In the genomic region with DNA sequence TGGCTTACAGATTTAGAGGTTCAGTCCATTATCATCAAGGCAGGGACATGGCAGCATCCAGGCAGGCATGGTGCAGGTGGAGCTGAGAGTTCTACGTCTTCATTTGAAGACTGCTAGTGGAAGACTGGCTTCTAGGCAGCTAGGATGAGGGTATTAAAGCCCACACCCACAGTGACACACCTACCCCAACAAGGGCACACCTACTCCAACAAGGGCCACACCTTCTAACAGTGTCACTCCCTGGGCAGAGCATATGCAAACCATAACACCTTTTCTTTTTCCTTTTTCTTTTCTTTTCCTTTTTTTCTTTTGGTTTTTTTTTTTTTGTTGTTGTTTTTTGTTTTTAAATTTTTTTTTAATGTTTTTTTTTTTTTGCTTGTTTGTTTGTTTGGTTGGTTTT, we compare ENCODE assay signal across 22 mouse cellular contexts. TPM values are rescaled to one million over a fixed set of nuclear protein-coding genes. Genes with fewer than 3 reads are reported as not detected.
"Had no signal": no experiment of that assay in that cellular context is flagged by ENCODE, and none has a peak within 500 bp of the region (broad histone marks: within the 10 kb centered on the region; RNA-seq: fewer than 3 reads in every experiment).

No protein-coding gene starts in this region.

RNA-seq across cellular contexts. Expression of gene Gm8439, which starts 7.7 kb away (rescaled TPM):
- polyA plus RNA-seq: heart, embryonic 12.5 days; heart, embryonic 14.5 days; heart, embryonic 15.5 days; heart, embryonic 16.5 days; hindbrain, embryonic 10.5 days; hindbrain, embryonic 11.5 days; hindbrain, embryonic 12.5 days; hindbrain, embryonic 13.5 days; hindbrain, embryonic 14.5 days; hindbrain, embryonic 15.5 days; hindbrain, embryonic 16.5 days; hindbrain, postnatal 0 days; inflammation-experienced regulatory T-cells, adult 6 months; intestine, embryonic 14.5 days; intestine, embryonic 15.5 days; intestine, embryonic 16.5 days; intestine, postnatal 0 days; kidney, adult 2 months; kidney, embryonic 14.5 days; kidney, embryonic 15.5 days; kidney, embryonic 16.5 days; large intestine, adult 2 months had no signal
